Mouse (Mus musculus) neural tube, embryonic 10.5 days (tissue): ENCODE data around the gene Ank2.

ENCODE experiments used
- DNase-seq: peaks from one replicate; pipeline ENCODE4 v3.0.0-alpha.2; 2017; ENCODE audit warnings: low spot score; ENCODE audit errors: extremely low spot score

The Ank2 gene

DNA sequence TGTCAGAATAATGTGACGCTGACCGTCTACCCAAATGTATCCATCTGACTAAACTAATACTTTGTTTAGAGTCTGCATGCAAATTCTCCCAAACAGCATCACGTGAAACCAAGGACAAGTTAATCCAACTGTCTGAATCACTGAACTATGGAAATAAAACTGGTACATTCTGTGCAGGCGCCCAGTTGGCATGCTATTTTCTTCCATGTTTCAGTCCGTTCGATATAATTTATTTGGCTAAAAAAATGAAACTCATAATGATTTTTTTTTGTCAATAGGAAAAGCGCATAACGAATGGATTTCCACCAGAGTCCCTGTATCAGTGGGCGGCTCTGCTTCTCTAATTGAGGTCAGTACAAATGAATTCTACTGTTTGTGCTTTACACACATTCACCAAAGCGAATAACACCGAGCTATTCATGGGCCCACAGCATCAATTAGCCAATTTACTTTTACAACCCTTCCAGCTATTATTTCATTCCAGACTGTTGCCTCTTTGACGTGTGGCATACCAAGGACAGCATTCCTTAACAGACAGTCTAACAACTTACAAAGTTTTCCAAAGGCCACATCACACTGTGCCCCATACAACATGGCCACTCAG is 368.9 kb downstream of the Ank2 start:
- DNase-seq = no peak

DNA sequence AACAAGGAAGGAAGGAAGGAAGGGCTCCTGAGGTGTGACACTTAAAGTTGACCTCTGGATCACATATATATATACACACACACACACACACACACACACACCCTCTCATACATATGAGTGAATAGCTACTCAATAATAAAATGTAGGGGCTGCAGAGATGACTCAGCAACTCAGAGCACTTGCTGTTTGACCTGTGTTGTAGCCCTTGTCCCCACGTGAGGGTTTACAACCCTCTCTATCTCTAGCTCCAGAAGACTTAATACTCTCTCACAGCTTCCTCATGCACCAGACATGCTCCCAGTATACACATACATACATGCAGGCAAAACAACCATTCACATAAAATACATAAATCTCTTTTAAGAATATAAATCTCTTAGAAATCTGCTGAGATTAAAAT is 369.4 kb downstream of the Ank2 start:
- no peak for DNase-seq

- DNase-seq = no peak
Measured at GRCm38 (mm10) chr3:127127611-127128010, 371.5 kb downstream of the Ank2 start.

- no peak for DNase-seq
Measured at GRCm38 (mm10) chr3:127126220-127126619, 372.9 kb downstream of the Ank2 start.

DNA sequence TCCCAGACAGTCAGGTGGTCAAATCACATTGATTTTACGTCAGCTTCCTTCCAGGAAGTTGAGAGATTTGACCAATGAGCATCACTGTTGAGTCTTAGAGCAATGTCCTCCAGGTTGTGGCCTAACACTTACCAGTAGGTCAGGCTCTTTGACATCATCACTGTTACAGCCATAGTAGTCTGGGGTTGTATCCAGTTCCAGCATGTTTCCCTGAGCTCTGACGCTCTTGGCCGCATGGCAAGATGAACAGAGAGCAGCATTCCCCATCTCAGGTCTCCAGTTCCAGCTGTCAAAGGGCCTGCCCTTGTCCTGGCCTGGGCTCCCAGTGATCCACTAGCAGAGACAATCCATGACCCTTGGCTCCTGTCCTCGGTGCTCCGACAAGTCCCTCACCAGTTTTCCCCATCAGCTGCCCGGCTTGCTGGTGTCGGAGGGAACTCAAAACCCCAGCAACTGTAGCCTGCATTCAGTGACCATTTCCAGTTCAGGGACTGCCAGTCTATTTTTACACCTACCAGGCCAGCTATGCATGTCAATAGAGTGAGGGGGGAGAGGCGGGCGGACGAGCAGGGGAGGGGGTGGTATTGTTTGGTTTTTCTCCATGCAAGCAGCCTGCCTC is 374.7 kb downstream of the Ank2 start:
- peak; percentile 20 for DNase-seq

GRCm38 (mm10) chr3:127123376-127123775 is 375.8 kb downstream of the Ank2 start:
- peak; percentile 27 for DNase-seq

DNA sequence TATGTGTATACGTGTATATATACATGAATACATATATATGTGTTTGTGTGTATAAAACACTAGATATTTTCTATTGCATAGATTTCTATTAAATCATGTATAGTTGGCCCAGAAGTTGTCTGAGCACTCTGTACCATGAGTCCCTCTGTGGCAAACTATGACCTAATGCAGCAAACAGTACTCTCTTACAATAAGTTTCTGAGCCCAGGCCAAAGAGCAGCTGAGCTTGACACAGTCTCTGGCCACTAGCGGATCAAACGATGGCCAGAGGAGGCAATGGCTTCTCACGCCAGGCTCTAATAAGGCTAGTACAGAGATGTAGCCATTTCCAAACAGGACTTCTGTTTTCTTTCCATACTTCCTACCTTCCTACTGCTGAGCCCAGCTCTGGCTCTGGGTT is 380.4 kb downstream of the Ank2 start:
- no peak for DNase-seq

DNA sequence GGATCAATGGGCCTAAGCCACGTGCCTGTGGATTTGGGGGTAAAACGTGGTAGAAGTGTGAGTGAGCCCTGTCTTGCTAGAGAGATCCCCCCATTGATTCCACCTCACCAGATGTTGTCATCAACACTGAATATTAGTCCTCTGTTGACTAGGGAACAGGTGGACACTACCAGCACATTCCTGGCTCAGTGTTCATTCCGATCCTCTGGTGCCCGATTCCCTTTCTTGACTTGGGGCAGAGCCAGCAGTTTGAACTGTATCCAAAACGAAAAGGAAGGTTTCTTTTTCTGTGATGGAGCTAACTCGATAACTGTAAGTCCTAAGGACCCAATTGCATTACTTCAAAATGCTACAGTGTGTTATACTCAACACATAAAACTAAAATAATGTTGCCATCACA is 382.9 kb downstream of the Ank2 start:
- DNase-seq = no peak

DNA sequence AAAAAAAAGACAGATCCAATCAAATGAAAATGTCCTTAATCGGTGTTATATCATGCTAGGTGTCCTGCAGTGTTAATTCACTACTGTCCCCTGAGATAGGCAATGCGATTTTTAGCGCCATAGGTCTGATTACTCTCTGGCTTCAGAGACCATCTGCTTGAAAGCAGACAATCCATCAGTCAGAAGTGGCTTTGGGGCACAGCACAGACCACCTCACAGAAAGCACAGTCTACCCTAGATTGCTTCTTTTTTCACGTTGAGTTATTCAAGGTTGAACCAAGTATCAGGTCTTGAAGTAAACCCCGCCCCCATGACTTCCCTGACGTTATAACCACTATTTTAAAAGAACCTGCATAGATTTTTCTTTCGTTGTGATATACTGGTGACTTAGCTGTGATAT is 385.9 kb downstream of the Ank2 start:
- no peak for DNase-seq

DNA sequence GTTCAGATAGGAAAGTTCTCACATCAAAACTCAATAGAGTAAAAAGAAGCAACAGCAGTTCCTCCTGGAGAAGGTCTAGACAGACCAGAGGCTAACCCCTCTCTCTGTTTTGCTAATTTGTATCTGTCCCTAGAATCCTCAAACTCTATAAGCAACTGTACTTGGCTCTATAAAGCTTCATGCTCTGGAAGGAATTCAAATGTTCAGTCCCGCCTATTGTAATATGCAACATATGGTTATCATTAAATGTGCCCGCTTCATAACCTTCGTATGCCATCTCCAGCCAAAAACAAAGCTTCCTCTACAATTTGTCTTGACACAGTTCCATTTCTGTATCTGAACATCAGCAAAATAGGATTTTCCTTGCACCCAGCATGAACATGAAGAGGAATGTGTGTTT is 389.7 kb downstream of the Ank2 start:
- DNase-seq = no peak

GRCm38 (mm10) chr3:127108481-127108880 is 390.7 kb downstream of the Ank2 start:
- no peak for DNase-seq

- no peak for DNase-seq
Measured at GRCm38 (mm10) chr3:127107281-127107680, 391.9 kb downstream of the Ank2 start.

DNA sequence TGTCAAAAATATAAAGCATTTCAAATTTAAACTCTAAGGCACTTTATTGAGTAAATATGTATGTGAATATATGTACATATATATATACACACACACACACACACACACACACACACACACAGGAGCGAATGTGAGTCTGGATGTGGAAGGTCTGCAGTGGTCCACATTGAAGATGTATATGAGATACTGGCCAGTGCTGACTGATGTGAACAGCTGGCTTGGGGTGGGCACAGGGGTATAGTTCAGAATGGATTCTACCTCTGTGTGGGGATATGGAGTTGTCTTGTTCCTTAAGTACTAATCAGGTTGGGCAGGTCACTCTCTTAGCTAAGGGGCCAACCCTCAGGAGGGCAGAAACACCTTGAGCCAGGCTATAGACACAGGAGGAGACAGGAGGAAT is 397.8 kb downstream of the Ank2 start:
- DNase-seq = peak; percentile 5

DNA sequence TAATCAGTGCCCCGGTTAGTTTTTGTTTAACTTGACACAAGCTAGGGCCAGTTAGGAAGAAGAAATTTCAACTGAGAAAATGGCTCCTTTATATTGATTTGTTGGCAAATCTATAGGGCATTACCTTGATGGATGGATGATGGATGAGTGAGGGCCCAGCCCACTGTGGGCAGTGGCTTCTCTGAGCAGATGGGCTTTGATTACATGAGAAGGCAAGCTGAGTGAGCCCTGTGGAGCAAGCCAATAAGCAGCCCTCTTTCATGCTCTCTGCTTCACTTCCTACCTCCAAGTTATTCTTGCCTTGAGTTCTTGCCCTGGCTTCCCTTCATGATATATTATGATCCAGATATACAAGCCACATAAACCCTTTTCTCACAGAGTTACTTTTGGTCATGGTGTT is 401.4 kb downstream of the Ank2 start:
- DNase-seq = no peak

- no peak for DNase-seq
Measured at GRCm38 (mm10) chr3:127097106-127097505, 402.0 kb downstream of the Ank2 start.

DNA sequence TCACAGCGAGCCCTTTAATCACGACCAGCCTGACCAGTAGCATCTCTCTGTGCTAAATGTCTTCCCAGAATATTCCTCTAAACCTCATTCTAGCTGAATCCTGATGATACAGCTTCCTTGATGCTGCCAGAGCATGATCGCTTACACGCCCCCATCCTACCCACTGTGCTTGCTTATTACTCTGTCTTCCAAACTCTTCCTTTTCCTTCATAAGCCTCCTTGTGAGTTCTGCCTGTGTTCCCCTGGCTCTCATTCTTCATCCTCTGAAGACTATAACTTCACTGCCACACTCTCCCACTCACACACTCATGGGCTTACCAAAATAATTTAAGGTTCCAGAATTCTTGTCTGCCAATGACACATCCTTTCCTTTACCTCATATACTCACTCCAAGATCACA is 405.5 kb downstream of the Ank2 start:
- no peak for DNase-seq

- DNase-seq = no peak
Measured at GRCm38 (mm10) chr3:127087574-127087973, 411.6 kb downstream of the Ank2 start.

DNA sequence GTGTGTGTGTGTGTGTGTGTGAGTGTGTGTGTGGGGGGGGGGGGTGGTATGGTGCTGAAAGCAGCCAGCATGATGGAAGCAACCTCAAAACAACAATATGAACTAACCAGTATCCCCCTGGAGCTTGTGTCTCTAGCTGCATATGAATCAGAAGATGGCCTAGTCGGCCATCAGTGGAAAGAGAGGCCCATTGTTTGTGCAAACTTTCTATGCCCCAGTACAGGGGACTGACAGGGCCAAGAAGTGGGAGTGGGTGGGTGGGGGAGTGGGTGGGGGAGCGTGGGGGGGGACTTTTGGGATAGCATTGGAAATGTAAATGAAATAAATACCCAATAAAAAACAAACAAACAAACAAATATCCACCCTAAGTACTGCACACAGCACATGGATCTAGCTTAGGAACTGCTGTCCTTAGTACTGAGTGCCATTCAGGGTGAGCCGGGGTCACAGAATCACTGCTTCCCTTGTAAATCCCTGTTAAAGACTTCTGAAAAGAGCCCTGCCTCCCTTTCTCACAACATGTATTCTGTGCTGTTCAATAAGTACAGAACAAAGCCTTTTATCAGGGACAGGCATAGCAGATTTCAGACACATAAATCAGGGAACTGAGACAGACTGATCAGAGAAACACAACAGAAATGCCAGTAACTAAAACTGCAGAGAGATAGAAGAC is 412.2 kb downstream of the Ank2 start:
- DNase-seq = peak; percentile 20

DNA sequence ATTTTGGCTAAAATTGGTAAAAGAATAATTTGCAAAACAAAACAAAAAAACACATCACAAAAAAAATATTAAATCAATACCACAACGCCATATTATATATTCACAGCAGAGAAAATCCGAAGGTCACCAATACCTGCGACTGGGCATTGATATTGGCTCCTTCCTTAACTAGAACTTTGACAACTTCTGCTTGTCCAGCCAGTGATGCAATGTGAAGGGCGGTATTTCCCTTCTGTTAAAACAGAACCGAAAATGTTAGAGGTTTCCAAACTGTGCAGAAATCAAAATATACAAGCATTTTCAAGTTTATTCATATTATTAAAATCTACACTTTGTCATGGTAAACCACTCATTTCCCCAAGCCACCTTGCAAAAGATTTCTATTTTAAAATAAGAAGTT is 421.8 kb downstream of the Ank2 start:
- DNase-seq = no peak

DNA sequence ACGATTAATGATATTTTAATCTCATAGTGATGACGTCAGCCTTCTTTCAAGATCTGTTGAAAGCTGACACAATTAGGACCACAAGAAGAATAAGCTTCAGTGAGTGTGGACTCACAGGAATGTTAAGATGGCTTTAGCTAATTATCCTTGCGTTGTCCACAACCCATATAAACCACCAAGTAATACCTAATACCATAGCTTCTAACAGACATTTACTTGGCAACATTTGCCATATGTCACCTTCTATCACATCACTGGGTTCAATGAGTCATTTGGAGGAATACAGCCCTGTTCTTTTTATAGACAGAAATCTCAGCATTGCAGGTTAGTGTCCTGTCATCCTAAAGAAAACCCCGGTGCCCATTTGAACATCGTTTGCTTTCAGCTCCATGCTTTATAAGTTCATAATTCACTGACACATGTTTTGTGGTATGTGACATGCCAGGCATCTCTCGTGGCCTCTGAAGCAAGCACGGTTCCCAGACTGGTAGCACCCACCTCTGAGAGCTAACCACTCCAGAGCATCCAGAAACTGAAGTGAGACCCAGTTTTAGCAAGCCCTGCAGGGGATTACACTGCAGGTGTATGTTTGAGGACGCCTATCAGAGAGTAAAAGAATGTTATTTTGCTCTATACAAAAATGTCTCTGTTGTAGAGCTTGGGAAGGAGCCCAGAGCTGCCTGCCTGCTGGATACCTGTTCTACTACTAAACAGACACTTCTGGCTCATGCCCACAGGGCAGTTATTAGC is 423.4 kb downstream of the Ank2 start:
- DNase-seq = no peak

- no peak for DNase-seq
Measured at GRCm38 (mm10) chr3:127071471-127071870, 427.7 kb downstream of the Ank2 start.

- no peak for DNase-seq
Measured at GRCm38 (mm10) chr3:127063654-127064386, 435.3 kb downstream of the Ank2 start.
